Mouse (Mus musculus): Measurements from ENCODE around the gene Cyp2d34.

The Cyp2d34 gene

GRCm38 (mm10) chr15:82620531-82621202 is at the start of gene Cyp2d34:
Gene Cyp2d34, minus strand, starts transcription at chr15:82620946.
- DNase-seq: no peak

- no peak for DNase-seq
Observed at GRCm38 (mm10) chr15:82656346-82656745, 35.6 kb upstream of the Cyp2d34 start.

- DNase-seq: no peak
Observed at GRCm38 (mm10) chr15:82644371-82644770, 23.6 kb upstream of the Cyp2d34 start.

GRCm38 (mm10) chr15:82643771-82644170 is 23.0 kb upstream of the Cyp2d34 start:
- DNase-seq: no peak

- DNase-seq: no peak
Observed at GRCm38 (mm10) chr15:82642771-82643170, 22.0 kb upstream of the Cyp2d34 start.

- DNase-seq: no peak
Observed at GRCm38 (mm10) chr15:82641921-82642320, 21.2 kb upstream of the Cyp2d34 start.

GRCm38 (mm10) chr15:82641390-82641789 is 20.6 kb upstream of the Cyp2d34 start:
- no peak for DNase-seq

- DNase-seq: no peak
Observed at GRCm38 (mm10) chr15:82640201-82640600, 19.5 kb upstream of the Cyp2d34 start.

- DNase-seq: no peak
Observed at GRCm38 (mm10) chr15:82637130-82638075, 16.7 kb upstream of the Cyp2d34 start.

GRCm38 (mm10) chr15:82634976-82635375 is 14.2 kb upstream of the Cyp2d34 start:
- DNase-seq: no peak

GRCm38 (mm10) chr15:82621993-82622392 is 1.2 kb upstream of the Cyp2d34 start:
- no peak for DNase-seq

GRCm38 (mm10) chr15:82618362-82619020 is 2.3 kb downstream of the Cyp2d34 start:
- no peak for DNase-seq

GRCm38 (mm10) chr15:82582621-82583020 is 38.1 kb downstream of the Cyp2d34 start:
- DNase-seq: no peak

- DNase-seq: no peak
Observed at GRCm38 (mm10) chr15:82579071-82579470, 41.7 kb downstream of the Cyp2d34 start.

- DNase-seq: no peak
Observed at GRCm38 (mm10) chr15:82572856-82573255, 47.9 kb downstream of the Cyp2d34 start.
